Mouse (Mus musculus): ENCODE results near the gene Nedd9. TPM values are rescaled to one million over a fixed set of nuclear protein-coding genes. Genes with fewer than 3 reads are reported as not detected.
"Not testable (repeated sequence)": the region's sequence is repeated elsewhere in the genome, so short reads cannot be mapped to it uniquely, and the experiment has no call there.

Gene Nedd9
- polyA plus RNA-seq, 1 experiment: 4.4 TPM

- no peak for DNase-seq (ENCODE audit: extremely low spot score in 1 of 2, low spot score in 1 of 2)
Observed at GRCm38 (mm10) chr13:41327546-41327945, 159.6 kb downstream of the Nedd9 start.

DNA sequence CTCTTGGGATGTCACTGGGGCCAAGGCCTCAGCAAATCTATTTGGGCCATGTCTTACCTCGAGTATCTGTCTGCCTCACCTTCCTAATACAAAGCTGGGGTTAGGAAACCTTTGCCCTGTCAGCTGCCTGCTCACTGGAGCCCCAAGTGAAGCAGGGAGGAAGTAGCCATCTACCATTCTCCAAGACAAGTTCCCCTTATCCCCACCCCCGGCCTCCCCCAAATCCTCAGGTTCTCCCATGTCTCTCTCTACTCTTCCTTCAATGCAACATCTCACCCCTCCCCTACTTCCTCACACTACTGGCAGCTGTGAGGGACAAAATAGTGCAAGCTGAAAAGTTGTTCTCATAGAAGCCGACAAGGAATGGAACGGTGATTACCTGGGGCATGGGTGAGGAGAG, 161.0 kb downstream of the Nedd9 start:
- no peak for DNase-seq (ENCODE audit: extremely low spot score in 1 of 2, low spot score in 1 of 2)

- DNase-seq (ENCODE audit: extremely low spot score in 1 of 2, low spot score in 1 of 2): no peak
Observed at GRCm38 (mm10) chr13:41325346-41325745, 161.8 kb downstream of the Nedd9 start.

DNA sequence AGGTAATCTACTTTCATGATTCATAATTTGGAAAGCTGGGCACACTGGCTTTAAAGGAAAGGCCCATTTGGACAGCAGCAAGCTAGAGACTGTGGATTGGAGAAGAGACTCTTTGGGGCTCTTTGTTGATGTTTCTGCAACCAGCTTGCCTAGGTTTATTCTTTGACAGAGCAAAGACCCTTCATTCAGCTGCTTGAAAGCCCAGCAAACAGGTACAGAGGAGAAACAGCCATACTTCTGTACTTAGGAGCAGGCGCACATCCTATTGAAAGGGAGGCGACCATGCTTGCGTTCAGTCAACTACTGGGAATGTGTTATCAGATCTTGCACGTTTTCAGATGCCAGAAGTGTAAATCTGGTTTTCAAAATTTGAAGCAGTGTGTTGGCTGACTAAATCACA, 162.5 kb downstream of the Nedd9 start:
- no peak for DNase-seq (ENCODE audit: extremely low spot score in 1 of 2, low spot score in 1 of 2)

GRCm38 (mm10) chr13:41321433-41321832, 165.7 kb downstream of the Nedd9 start:
- DNase-seq (ENCODE audit: extremely low spot score in 1 of 2, low spot score in 1 of 2): no peak

DNA sequence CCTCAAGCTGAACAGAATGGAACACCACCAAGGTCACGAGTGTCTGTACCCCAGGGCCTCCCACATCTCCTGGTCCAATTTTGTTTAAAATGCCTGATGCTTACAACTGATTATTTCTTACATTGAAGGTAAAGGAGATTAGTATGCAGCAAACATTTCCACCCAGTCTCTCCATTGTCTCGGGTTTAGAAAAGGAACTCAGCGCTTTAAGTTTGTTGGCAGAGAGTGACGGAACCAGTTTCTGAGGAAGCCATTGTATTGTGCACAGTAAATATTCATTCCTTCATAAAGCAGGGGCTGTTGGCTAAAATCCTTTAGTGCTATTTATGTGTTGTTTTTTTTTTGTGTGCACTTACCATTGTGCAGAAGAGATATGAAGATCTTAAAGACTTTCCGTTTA, 166.4 kb downstream of the Nedd9 start:
- DNase-seq (ENCODE audit: extremely low spot score in 1 of 2, low spot score in 1 of 2): no peak

- DNase-seq (ENCODE audit: extremely low spot score in 1 of 2, low spot score in 1 of 2): peak; percentile 41 to 92
Observed at GRCm38 (mm10) chr13:41302716-41303115, 184.4 kb downstream of the Nedd9 start.

DNA sequence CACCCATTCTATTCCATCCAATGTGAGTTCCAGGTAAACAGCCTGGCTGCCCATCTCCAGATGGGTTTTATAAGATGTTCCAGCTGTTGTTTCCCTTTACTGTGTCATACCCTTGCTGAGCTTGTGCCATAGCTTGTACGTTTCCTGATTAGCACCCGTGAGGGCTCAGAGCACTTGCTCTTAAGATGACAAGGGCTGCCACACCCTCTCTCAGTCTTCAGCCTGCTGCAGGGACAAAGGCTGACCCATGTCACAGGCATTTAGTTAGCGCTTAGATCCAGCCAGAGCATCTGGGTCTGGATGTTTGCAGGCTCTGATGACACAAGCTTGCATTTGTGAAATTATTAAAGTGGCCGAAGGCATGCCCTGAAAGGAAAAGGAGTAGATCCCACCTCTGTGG, 187.1 kb downstream of the Nedd9 start:
- DNase-seq (ENCODE audit: extremely low spot score in 1 of 2, low spot score in 1 of 2): no peak

GRCm38 (mm10) chr13:41298996-41299395, 188.2 kb downstream of the Nedd9 start:
- no peak for DNase-seq (ENCODE audit: extremely low spot score in 1 of 2, low spot score in 1 of 2)

DNA sequence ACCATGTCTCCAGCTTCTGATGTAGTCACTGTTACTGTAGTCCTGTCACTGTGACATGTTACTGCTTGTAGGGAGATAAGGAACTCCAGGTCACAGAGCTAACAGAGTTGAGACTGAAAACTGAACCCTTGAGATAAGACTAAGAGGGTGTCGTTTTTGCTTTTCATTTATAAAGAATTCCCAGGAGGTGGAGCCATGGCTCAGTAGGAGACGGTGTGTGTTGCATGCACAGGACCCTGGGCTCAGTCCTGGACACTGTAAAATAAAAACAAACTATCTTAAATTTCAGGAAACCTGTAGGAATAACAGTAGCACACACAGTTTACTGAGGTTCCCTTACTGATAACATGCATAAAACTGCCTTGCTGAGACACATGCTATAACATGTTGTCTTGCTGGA, 188.6 kb downstream of the Nedd9 start:
- no peak for DNase-seq (ENCODE audit: extremely low spot score in 1 of 2, low spot score in 1 of 2)

GRCm38 (mm10) chr13:41296396-41296795, 190.8 kb downstream of the Nedd9 start:
- no peak for DNase-seq (ENCODE audit: extremely low spot score in 1 of 2, low spot score in 1 of 2)

- DNase-seq (ENCODE audit: extremely low spot score in 1 of 2, low spot score in 1 of 2): no peak
Observed at GRCm38 (mm10) chr13:41295886-41296285, 191.3 kb downstream of the Nedd9 start.

- DNase-seq (ENCODE audit: extremely low spot score in 1 of 2, low spot score in 1 of 2): no peak
Observed at GRCm38 (mm10) chr13:41293595-41293994, 193.6 kb downstream of the Nedd9 start.

DNA sequence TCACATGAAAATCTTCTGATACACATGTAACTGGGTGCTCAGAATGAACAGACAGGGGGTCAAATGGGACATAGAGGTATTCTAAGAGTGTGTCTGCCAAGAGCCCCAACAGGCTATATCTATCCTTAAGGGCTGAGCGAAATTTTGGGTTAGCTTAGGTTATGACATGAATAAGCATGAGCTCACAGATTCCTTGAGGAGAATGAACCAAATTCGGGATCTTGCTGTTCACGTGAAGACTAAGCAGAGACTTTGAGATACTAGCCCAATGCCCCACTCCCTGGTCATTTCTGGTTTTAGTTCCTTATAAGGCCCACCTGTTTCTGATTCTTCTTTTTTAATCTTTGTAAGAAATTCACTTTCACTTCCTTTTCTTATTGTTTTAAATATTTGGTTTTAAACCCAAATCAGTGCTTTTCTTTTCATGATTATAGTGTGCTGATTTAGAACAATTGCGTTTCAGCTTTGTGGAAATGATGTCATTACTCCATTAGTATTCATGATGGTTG, 195.6 kb downstream of the Nedd9 start:
- DNase-seq (ENCODE audit: extremely low spot score in 1 of 2, low spot score in 1 of 2): no peak

- no peak for DNase-seq (ENCODE audit: extremely low spot score in 1 of 2, low spot score in 1 of 2)
Observed at GRCm38 (mm10) chr13:41286285-41286684, 200.9 kb downstream of the Nedd9 start.

DNA sequence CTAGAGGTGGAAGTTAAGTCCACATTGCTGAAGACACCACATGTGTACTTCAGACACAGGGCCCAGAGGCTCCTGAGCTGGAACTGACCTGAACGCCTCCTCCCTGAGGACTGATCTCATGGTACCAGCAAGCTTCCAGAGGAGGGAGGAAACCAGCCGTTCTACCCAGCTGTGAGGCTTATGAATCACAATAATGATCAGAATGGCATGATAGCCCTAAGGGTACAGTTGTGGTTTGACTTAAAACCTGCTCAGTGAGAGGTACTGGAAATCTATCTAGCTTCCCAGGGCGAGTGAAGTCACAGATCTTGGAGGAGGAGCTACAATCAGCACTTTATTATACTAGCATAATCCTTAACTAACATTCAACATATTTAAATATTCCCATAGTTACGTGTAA, 201.7 kb downstream of the Nedd9 start:
- DNase-seq (ENCODE audit: extremely low spot score in 1 of 2, low spot score in 1 of 2): no peak

DNA sequence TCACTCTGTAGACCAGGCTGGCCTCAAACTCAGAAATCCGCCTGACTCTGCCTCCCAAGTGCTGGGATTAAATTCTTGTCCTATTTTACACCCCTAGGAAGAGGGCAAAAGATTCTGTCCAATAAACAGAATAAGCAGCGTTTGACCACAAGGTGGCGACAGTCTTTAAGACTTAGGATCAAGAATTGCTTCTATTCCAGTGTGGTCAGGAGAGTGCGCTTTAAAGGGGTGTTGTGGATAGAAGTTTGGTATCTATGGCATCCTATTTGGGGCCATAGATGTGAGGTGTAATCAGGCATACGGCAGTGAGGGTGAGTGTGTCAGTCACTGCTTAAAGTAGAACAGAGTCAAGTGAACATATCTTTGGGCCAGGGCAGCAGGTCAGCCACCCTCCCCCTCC, 203.9 kb downstream of the Nedd9 start:
- peak; percentile 33 to 88 for DNase-seq (ENCODE audit: extremely low spot score in 1 of 2, low spot score in 1 of 2)

- DNase-seq (ENCODE audit: extremely low spot score in 1 of 2, low spot score in 1 of 2): no peak
Observed at GRCm38 (mm10) chr13:41280696-41281095, 206.5 kb downstream of the Nedd9 start.

- no peak for DNase-seq (ENCODE audit: extremely low spot score in 1 of 2, low spot score in 1 of 2)
Observed at GRCm38 (mm10) chr13:41273927-41274650, 213.1 kb downstream of the Nedd9 start, which contains the start of gene Gm17364. Gene Gm17364 (minus strand): TSS chr13:41273977.

DNA sequence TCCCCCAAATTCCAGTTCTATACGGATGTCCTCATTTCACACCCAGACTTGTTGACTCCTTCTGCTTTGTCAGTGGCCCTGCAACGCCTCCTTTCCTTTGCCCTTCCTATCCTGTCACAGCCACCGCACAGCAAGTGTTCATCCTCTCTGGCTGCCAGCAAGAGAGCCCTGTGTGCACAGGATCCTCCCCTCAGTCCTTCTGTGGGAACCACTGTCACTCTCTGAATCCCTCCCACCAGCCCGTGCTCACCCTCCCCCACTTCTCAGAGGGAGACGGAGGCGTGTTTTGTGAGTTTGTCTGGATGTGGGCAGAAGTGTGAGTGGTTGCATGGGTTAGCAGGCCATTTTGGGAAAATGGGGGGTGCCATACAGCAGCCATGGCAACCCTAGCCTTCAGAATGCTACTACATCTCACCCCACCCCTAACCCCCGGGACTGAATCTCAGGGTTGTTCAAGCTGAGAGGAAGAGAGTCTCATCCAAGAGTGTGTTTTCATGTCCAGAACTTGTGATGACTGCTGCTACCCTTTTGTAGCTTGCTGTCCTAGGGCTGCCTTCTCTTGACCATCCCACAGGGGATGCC, 219.2 kb downstream of the Nedd9 start:
- peak; percentile 53 to 72 for DNase-seq (ENCODE audit: extremely low spot score in 1 of 2, low spot score in 1 of 2)

DNA sequence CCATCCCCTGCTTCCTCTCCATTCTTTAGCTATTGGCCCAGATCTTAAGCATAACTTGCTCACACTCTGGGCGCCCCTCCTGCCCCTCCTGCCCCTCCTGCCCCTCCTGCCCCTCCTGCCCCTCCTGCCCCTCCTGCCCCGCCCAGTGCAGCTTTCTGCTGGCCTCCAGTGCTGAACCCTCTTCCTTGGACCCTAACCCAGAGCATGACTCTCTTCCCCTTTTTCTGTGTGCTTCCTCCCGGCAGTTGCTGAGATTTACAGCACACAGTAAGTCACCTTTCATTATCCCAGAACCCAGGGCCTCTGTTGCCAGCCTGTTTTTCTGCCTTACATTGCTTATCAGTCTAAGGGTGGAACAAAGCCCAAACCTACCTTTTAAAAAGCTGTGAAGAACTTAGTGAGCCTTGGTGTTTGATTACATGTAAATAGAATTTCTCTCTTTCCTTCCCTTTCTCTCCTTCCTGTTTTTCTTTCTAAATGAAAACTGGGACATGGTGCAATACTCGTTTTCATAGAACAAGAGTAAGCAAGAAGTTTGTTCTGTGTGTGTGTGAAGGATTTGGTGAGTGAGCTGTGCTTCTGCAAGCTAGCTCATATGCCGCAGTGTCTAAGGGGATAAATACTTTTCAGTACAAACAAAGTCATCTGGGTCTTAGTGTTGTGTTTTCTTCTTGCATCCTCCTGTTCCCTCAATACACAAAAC, 223.7 kb downstream of the Nedd9 start:
- no peak for DNase-seq (ENCODE audit: extremely low spot score in 1 of 2, low spot score in 1 of 2)

- DNase-seq (ENCODE audit: extremely low spot score in 1 of 2, low spot score in 1 of 2): not testable (repeated sequence)
Observed at GRCm38 (mm10) chr13:41261617-41262016, 225.5 kb downstream of the Nedd9 start.
